Mouse (Mus musculus) ES-Bruce4 (cell line): Measurements from ENCODE around the gene Slc7a1. TPM values are rescaled to one million over a fixed set of nuclear protein-coding genes. Genes with fewer than 3 reads are reported as not detected.

Experiments used
- H3K27ac ChIP-seq: 2 replicates; pipeline ENCODE4 v1.5.1; 2012; ENCODE audit warnings: low read length, inconsistent platforms; ENCODE audit not compliant: insufficient read depth
- H3K27me3 ChIP-seq: 2 replicates; pipeline ENCODE4 v1.6.1; 2012; ENCODE audit warnings: mild to moderate bottlenecking, low read length, inconsistent platforms; ENCODE audit not compliant: control insufficient read depth, poor library complexity, insufficient read depth, severe bottlenecking
- H3K36me3 ChIP-seq: 2 replicates; pipeline ENCODE4 v1.6.1; 2012; ENCODE audit warnings: inconsistent platforms, mild to moderate bottlenecking, low read length, moderate library complexity; ENCODE audit not compliant: control insufficient read depth, poor library complexity, insufficient read depth, severe bottlenecking
- H3K4me1 ChIP-seq: one replicate; pipeline ENCODE4 v1.8.1; 2011; ENCODE audit warnings: low read length; ENCODE audit not compliant: control insufficient read depth, insufficient read depth
- H3K4me3 ChIP-seq: 2 replicates; pipeline ENCODE4 v1.5.1; 2011; ENCODE audit warnings: low read depth, mild to moderate bottlenecking, low read length
- H3K9ac ChIP-seq: 2 replicates; pipeline ENCODE4 v1.6.1; 2012; ENCODE audit warnings: low read depth, mild to moderate bottlenecking, inconsistent platforms; ENCODE audit not compliant: poor library complexity, severe bottlenecking
- H3K9me3 ChIP-seq: replicated peaks from 2 replicates; pipeline ENCODE4 v1.6.1; 2012; ENCODE audit warnings: mild to moderate bottlenecking, low read length, inconsistent platforms; ENCODE audit not compliant: control insufficient read depth, poor library complexity, insufficient read depth, severe bottlenecking
- CTCF ChIP-seq: IDR thresholded peaks from one replicate; pipeline ENCODE4 v1.8.1; 2011; ENCODE audit warnings: low read depth, low read length
- EP300 ChIP-seq: IDR thresholded peaks from 2 replicates; pipeline ENCODE4 v1.6.1; 2011; ENCODE audit warnings: low read depth, low read length; ENCODE audit not compliant: insufficient read depth
- POLR2A ChIP-seq: IDR thresholded peaks from one replicate; pipeline ENCODE4 v1.8.1; 2011; ENCODE audit warnings: low read length; ENCODE audit not compliant: insufficient read depth
- polyA plus RNA-seq: library from polyadenylated mRNA; stranded (reverse); fragments of >200 nt; gene quantifications from 2 replicates; pipeline ENCODE4 v1.2.4, GENCODE M21; 2011; ENCODE audit warnings: low read depth; ENCODE audit not compliant: missing spikeins, insufficient read depth, insufficient read length

The Slc7a1 gene
- polyA plus RNA-seq, 1 experiment, result 27.1 TPM

GRCm38 (mm10) chr5:148389007-148389970 lies 10.4 kb downstream of the Slc7a1 start:
- Histone ChIP-seq H3K27me3 (no peaks in the 10 kb centered on the region), H3K27ac (no peak overlapping the region), H3K4me1 (peaks cover 1% of the 10 kb centered on the region), H3K4me3 (no peak overlapping the region), H3K9ac (no peak overlapping the region), H3K36me3 (peaks cover 3% of the 10 kb centered on the region; the same call in 1 of the 2 replicates), H3K9me3 (no peaks in the 10 kb centered on the region)
- no peak for TF ChIP-seq CTCF

DNA sequence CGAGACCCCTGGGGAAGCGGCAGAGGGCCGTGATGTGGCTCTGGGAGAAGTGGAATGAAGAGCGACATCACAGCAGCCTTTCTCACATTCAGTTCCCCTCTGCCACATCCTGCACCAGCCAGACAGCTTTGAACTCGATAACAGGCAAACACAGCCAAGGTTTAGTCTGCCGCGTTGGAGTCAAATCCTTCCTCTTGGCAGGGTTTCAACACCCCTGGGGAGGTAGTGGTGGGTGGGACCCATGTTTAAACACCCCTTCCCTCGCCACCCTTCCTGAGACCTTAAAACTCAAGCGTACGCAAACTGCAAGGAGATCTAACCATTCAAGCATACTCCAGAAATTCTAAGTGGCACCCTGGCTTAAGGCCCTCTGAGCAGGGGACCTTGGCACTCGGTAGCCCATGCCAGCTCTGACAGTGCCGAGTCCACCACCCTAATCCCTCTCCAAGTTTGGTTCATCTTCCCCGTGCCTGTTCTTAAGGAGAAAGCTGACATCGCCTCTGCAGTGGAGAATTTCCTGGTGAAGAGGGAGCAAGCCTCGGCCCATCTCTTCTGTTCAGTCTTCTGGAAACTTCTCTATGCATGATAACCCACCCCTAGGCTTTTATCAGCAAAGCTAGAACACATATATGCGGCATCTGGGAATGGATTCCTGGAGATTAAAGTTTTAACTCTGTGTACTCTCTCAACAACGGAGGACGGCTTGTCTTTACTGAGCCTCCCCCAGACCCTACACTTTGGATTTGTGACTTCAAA lies 11.3 kb downstream of the Slc7a1 start:
- no peak for TF ChIP-seq CTCF
- no peak for TF ChIP-seq EP300
- H3K4me1 ChIP-seq, result peaks cover 1% of the 10 kb centered on the region
- H3K36me3 ChIP-seq, result peaks cover 3% of the 10 kb centered on the region; the same call in 1 of the 2 replicates
- H3K27ac ChIP-seq, result no peak overlapping the region
- H3K27me3 ChIP-seq, result no peaks in the 10 kb centered on the region
- no peak overlapping the region for H3K9ac ChIP-seq
- H3K9me3 ChIP-seq, result no peaks in the 10 kb centered on the region
- no peak overlapping the region for H3K4me3 ChIP-seq

DNA sequence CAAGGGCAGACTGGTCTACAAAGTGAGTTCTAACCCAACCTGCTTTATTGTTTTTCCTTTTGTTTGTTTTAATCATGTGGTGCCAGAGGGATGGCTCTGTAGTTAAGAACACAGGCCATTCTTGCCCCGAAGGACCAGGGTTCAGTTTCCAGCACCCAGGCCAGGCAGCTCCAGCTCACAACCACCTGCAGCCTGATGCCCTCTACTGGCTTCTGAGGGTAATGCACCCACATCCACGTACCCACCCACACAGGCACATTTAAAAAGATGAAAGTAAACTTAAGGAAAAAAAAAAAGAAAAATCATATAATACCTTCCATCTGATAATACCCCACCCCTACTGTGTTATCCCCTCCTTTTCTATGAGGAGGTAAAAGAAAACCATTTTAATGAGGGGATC lies 11.9 kb downstream of the Slc7a1 start:
- peaks cover 1% of the 10 kb centered on the region for H3K4me1 ChIP-seq
- no peak overlapping the region for H3K4me3 ChIP-seq
- H3K27ac ChIP-seq, result no peak overlapping the region
- TF ChIP-seq EP300, result no peak
- peak; percentile 65 for TF ChIP-seq CTCF
- H3K36me3 ChIP-seq, result peaks cover 3% of the 10 kb centered on the region; the same call in 1 of the 2 replicates
- no peaks in the 10 kb centered on the region for H3K27me3 ChIP-seq
- no peaks in the 10 kb centered on the region for H3K9me3 ChIP-seq
- H3K9ac ChIP-seq, result no peak overlapping the region

DNA sequence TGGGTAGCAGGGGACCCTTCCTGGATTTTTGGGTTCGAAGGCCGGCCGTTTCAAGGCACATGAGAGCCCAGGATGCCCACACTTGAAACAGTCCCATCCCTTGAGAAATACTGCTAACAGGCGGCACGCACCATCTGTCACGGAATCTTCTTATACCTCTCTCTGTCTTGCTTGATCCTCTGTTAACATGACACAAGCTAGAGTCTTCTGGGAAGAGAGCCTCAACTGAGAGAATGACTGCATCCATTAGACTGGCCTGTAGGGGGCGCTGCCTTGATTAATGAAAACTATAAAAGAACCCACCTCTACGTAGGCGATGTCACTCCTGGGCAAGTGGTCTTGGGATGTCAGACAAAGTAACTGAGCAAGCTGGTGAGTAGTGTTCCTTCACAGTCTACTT lies 13.2 kb downstream of the Slc7a1 start:
- Histone ChIP-seq H3K27me3 (no peaks in the 10 kb centered on the region), H3K36me3 (peaks cover 3% of the 10 kb centered on the region; the same call in 1 of the 2 replicates), H3K4me3 (no peak overlapping the region), H3K9ac (no peak overlapping the region), H3K27ac (no peak overlapping the region), H3K4me1 (peaks cover 1% of the 10 kb centered on the region), H3K9me3 (no peaks in the 10 kb centered on the region)
- no peak for TF ChIP-seq EP300
- peak; percentile 28 for TF ChIP-seq CTCF
- TF ChIP-seq POLR2A, result no peak

- Histone ChIP-seq H3K4me3 (no peak overlapping the region), H3K36me3 (no peaks in the 10 kb centered on the region), H3K9me3 (no peaks in the 10 kb centered on the region), H3K27ac (no peak overlapping the region), H3K9ac (no peak overlapping the region), H3K4me1 (peaks cover 1% of the 10 kb centered on the region), H3K27me3 (no peaks in the 10 kb centered on the region)
- TF ChIP-seq CTCF (no peak), EP300 (no peak), POLR2A (no peak)
Observed at GRCm38 (mm10) chr5:148384501-148385055, 15.1 kb downstream of the Slc7a1 start.

GRCm38 (mm10) chr5:148383841-148384500 lies 15.7 kb downstream of the Slc7a1 start:
- peaks cover 1% of the 10 kb centered on the region for H3K4me1 ChIP-seq
- no peak overlapping the region for H3K27ac ChIP-seq
- H3K36me3 ChIP-seq, result no peaks in the 10 kb centered on the region
- no peaks in the 10 kb centered on the region for H3K27me3 ChIP-seq
- H3K4me3 ChIP-seq, result no peak overlapping the region
- H3K9me3 ChIP-seq, result no peaks in the 10 kb centered on the region
- TF ChIP-seq POLR2A, result no peak
- TF ChIP-seq CTCF, result no peak
- TF ChIP-seq EP300, result no peak
- H3K9ac ChIP-seq, result no peak overlapping the region
